Mouse (Mus musculus) gastrocnemius, adult 8-10 months (tissue): Measurements from ENCODE around the gene Gm4214. TPM values are rescaled to one million over a fixed set of nuclear protein-coding genes. Genes with fewer than 3 reads are reported as not detected.
"Not testable (repeated sequence)": the region's sequence is repeated elsewhere in the genome, so short reads cannot be mapped to it uniquely, and the experiment has no call there.

Source experiments
- DNase-seq, 2 experiments: peaks; one replicate each; pipeline ENCODE4 v3.0.0; 2022; ENCODE audit warnings: low spot score in 2 of 2
- total RNA-seq, 4 experiments: library from RNA; stranded (reverse); gene quantifications; 2 replicates each; pipeline ENCODE4 v1.2.4; 2022

Gene Gm4214
- total RNA-seq, result not detected

- DNase-seq, result not testable (repeated sequence)
These were observed at the start of gene Gm4214 for GRCm38 (mm10) chr7:22984573-22984972. TSS of gene Gm4214 (minus strand) at chr7:22984673.

GRCm38 (mm10) chr7:23019823-23020222, 35.4 kb upstream of the Gm4214 start, which contains the start of gene Gm4216:
TSS of gene Gm4216 (minus strand) at chr7:23019923.
- DNase-seq, result not testable (repeated sequence)

Other genes with a start within 250 kb of the Gm4214 start
- not detected for gene Vmn1r157, start 223.0 kb downstream of the Gm4214 start, total RNA-seq
- not detected for gene Vmn1r158, start 193.9 kb downstream of the Gm4214 start, total RNA-seq
- gene Vmn1r159, start 141.1 kb downstream of the Gm4214 start, total RNA-seq, result not detected
- gene Vmn1r160, start 113.4 kb downstream of the Gm4214 start, total RNA-seq, result not detected
- gene Gm4216, start 35.2 kb upstream of the Gm4214 start, total RNA-seq, result not detected
- not detected for gene Vmn1r163, start 70.9 kb upstream of the Gm4214 start, total RNA-seq
- not detected for gene Gm8720, start 82.8 kb upstream of the Gm4214 start, total RNA-seq
- gene Gm10662, start 159.8 kb upstream of the Gm4214 start, total RNA-seq, result not detected
- gene Vmn1r165, start 232.7 kb upstream of the Gm4214 start, total RNA-seq, result not detected